Mouse (Mus musculus): Measurements from ENCODE around the gene Ttll5.

The Ttll5 gene

DNA sequence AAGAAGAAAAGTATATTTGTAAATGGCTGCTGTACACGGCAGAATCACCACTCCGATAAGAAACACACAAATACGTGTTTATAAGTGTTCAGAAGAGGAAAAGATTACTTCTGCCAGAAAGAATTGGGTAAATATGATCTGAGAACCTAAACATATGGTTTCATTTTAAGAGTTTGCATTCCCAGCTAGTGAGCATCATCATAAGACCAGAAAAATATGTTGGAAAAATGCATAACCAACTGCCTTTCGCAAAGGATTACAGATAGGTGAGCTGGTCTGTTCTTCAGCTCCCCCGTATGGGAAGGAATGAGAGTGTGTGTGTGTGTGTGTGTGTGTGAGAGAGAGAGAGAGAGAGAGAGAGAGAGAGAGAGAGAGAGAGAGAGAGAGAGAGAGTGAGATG is 186.2 kb downstream of the Ttll5 start:
- no peak for DNase-seq (ENCODE audit: low read depth, low spot score)

DNA sequence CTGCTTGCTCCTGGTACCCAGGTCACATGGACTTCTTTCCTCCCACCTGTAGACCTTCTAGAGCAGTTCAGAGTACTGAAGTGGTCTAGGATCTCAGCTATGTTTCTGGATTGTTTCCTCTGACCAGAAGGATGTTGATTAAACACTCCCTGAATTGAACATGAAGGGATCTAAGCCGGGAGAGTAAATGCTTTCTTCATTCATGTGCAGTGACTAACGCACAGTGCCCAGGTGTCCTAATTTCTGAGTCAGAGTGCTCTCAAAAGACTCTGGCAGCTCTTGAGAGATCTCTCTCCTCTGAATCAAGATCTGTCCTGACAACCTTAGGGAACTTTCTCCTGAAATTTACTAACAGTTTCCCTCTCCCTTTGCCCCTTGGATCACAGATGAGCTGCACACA is 187.7 kb downstream of the Ttll5 start:
- DNase-seq (ENCODE audit: low read depth, low spot score), result no peak

DNA sequence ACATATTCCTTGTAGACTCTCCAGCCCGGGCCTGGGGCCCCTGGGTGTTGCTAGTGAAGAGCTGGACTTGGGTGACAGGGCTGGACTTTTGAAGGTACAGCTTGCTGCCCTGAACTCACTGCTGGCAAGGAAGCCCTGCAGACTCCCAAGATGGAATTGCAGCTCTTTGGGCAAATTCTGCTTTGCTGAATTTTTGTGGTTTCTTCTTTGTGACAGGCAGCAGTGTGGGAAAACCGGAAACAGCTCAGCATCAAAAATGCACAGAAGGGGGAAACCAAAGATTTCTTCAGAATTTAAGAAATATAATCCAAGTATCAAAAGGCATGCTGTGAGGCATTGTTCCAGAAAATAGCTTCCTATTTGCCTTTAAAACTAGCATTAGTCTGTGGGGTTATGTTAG is 189.7 kb downstream of the Ttll5 start:
- no peak for DNase-seq (ENCODE audit: low read depth, low spot score)

DNA sequence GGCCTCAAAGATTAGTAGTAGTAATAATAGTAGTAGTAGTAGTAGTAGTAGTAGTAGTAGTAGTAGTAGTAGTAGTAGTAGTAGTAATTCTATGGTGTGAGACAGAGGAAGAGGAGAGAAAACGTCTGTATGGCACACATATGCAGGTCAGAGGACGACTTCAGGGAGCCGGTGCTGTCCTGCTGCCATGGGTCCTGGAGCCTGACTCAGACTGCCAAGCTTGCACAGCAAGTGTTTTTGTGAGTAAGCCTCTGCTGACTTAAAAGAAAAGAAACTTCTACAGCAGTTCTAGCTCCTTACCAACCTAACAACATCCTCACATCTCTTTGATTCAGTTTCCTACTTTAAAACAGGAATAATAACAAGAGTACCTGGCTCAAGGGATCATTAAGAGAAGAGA is 190.2 kb downstream of the Ttll5 start:
- no peak for DNase-seq (ENCODE audit: low read depth, low spot score)

DNA sequence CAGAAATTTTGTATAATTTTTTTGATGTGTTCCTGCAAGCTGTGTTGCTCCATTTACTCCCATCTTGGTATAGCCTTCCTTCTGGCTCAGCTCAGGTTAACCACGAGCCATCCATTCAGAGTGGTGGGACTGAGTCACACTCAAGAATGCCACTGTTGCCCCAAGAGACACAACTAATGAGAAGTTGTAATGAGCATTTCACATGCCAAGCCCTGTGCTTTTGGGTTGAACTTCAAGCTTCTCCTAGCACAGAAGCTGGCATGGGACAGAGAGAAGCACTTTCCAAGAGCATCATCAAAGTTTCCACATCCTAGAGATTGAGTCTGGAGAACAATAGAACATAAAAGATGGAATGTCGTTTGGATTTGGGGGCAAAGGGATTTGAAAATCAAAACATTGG is 190.7 kb downstream of the Ttll5 start:
- no peak for DNase-seq (ENCODE audit: low read depth, low spot score)

DNA sequence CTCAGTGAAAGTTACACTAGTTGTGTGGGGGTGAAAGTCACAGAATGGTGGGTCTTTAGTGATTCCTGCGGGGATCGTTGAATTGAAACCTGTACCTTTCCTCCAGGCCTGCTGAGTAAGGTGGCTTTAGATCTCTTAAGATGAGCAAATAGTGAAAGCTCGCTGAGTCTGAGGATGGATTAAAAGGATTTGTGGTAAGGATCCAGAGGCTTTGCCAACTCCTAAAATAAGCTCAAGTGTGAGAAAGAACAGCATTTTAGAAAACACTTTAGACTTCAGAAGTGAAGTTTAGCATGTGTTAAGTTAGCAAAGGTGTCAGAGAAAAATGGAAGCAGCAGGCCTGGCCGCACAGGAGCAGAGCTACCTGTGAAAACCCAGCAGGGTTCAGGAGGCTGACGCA is 192.9 kb downstream of the Ttll5 start:
- DNase-seq (ENCODE audit: low read depth, low spot score), result no peak

DNA sequence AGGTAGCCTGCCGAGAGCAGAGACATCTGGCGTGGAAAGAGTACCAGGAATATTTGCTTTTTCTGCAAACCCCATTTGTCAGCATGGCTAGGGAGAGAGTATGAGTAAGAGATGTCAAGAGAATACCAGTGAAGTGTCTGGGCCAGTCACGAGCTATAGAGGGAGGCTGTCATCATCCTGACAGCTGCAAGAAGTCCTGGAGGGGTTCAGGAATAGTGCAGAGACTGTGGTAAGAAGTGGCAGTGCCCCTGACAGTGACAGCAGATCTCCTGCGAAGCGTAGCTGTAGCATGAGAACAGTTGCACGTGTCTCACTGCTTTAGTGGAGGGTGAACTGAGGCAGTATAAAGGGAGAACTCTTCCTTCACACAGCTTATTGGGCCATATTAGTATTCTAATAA is 197.1 kb downstream of the Ttll5 start:
- DNase-seq (ENCODE audit: low read depth, low spot score), result no peak

DNA sequence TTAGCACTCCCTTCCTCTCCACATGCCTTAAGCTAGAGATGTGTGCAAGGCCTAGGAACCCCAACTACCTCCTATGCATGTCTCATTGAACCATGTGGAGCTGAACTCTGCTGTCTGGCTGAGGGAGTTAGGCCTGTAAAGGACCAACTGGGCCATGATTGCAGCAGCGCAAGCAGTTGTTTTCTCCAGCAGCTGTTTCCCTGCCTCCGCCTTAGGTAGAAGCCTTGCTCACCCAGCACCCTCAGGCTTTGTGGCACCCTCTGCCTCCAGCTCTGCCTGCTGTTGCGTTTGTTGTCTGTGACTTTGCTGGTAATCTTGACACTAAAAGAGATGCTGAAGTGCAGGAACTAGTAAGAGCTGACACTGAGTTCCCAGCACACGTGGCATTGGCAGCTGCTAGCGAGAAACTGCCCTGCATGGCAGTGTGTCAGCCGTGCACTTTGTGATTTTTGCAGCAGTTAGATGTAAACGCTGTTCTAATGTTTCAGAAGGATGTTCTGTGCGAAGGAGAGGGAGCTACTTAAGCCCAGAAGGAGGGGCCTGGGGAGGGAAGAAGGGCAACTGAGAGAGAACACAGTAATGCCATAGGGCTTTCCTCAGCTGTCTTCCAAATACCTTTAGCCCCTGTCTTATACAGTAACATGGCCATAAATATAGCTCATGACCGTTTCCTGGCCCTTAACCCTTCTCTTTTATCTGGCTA is 198.0 kb downstream of the Ttll5 start:
- DNase-seq (ENCODE audit: low read depth, low spot score), result no peak

DNA sequence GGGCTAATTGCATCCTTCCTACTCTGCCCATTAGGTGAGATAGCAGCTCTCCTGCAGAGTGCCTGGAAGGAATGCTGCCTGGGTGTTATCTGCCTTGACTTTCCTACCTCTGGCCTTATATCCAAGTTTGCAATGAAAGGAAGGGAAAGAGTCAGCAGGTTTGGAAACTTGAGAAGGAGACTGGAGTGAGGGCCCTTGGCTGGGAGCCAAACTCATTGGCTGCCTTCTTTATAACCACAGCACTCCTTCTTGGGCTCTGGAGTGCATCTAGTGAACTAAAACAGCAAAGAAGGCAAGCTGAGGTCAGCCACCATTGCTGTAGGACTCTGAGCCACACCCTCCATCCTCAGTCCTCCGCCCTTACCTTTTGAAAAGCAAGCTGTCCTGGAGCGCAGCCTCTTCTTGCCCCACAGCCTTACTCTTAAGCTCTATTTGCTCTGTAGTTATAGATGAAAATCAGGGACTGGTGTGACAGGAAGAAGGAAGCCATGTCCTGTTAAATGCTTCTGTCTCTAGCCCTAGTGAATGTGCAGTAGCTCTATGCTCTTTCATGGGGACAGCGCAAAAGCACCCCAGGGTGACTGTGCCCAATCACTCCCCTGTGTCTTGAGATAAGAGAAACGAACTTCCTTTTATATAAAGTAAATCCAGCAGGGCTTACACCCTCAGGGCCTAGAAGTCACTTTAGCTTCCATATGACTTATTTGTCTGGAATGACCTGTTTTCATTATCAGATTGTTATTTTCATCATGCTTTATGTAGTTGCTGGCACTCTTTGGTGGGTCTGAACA is 198.8 kb downstream of the Ttll5 start:
- no peak for DNase-seq (ENCODE audit: low read depth, low spot score)

DNA sequence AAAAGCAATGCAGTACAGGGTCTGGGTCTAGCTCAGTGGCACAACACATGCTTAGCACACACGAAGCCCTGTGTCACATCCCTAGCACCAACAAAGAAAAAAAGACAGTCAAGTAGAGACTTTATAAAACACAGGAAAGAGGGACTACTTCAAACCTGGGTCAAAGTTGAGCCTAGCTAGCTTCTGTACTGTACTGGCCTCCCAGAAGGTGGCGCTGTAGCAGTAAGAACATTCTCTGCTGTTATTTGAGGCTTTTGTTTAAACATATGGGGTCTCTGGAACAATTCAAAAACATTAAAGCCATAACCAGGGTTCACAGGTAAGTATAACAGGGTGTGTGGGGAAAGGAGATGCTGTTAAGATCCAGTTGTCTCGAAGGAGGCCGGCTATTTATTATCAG is 200.0 kb downstream of the Ttll5 start:
- no peak for DNase-seq (ENCODE audit: low read depth, low spot score)

DNA sequence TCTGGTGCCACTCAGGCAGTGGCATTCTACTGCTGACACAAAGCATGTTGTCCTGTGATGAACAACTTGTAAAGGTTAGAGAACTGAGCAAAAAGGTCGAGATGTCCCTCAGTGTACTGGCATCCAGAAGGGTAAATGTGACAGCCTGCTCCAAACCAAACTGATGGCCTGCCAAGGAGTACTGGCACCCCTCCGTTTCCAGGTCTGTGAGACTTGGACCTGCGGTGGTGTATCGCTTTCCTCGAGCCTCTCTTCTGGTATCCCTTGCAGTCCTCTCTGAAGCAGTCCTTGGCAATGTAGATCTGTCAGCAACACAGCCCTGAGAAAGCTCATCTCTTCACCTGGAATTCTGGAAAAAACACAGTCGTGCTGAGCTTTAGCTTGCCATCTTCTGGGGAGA is 201.0 kb downstream of the Ttll5 start:
- DNase-seq (ENCODE audit: low read depth, low spot score), result no peak

DNA sequence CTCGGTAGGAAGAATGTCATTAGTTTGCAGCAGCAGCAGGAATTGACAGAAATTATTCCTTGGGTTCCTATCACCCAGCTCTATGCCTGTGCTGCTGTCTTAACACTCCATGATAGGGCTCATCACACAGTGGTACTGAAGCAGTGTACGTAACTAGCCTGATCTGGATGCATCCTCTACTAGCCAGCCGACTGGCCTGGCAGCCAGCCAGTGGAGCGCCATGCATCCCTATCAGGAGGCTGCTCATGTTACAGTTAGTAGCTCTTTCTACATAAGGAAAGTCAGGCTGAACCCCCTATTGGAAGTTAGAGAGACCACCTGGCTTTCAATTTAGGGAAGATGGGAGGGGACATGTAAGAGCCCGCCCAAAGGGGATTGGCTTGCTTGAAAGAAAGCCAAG is 202.5 kb downstream of the Ttll5 start:
- DNase-seq (ENCODE audit: low read depth, low spot score), result no peak

DNA sequence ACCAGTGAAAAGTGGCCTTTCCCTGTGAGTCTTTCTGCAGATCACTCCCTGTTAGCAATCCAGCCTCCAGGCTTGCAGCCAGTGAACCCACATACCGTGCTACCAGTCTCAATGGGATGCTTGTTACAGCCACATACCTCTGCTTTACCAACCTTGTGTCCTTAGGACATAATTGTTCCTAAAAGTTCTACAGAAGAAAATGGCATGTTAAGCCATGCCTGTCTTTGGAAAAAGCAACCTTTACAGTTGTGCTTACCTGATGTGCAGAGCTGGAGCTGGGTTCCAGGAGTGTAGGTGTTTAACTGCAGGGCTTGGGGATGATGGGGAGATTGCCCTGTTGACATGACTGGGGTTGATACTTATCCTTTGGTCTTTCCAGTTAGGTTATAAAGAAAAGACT is 203.3 kb downstream of the Ttll5 start:
- DNase-seq (ENCODE audit: low read depth, low spot score), result no peak

DNA sequence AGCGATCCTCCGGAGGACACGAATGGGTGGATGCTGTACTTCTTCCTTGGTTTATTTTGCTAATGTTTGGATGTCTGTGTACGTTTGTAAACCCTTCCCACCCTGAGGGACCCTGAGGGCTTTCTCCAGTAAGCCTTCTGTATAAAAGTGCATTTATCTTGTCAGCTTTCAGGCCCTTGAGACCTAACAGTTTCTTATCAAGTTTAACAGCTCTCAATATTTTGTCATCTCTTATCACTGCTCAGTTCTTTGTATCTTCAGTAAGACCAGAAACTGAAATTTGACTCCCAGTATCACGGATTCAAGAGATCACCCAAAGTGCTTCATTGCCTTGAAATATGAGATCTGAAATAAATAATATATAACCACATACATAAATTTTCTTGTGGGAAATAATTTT is 206.5 kb downstream of the Ttll5 start:
- DNase-seq (ENCODE audit: low read depth, low spot score), result no peak

DNA sequence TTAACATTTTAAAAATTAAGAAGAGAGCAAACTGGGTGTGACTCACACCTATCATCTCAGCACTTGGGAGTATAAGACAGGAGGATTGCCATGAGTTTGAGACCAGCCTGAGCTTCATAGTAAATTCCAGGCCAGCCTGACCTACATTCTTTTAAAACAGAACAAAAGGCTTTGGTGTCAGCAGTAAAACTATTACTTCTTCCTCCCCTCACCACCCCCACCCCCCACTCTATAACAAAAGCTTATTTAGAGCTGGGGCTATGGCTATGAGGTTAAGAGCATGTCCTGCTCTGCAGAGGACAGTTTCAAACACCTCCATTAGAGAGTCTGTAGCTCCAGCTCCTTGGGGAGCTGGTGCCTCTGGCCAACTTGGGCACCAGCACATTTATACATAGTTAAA is 211.1 kb downstream of the Ttll5 start:
- DNase-seq (ENCODE audit: low read depth, low spot score), result no peak

DNA sequence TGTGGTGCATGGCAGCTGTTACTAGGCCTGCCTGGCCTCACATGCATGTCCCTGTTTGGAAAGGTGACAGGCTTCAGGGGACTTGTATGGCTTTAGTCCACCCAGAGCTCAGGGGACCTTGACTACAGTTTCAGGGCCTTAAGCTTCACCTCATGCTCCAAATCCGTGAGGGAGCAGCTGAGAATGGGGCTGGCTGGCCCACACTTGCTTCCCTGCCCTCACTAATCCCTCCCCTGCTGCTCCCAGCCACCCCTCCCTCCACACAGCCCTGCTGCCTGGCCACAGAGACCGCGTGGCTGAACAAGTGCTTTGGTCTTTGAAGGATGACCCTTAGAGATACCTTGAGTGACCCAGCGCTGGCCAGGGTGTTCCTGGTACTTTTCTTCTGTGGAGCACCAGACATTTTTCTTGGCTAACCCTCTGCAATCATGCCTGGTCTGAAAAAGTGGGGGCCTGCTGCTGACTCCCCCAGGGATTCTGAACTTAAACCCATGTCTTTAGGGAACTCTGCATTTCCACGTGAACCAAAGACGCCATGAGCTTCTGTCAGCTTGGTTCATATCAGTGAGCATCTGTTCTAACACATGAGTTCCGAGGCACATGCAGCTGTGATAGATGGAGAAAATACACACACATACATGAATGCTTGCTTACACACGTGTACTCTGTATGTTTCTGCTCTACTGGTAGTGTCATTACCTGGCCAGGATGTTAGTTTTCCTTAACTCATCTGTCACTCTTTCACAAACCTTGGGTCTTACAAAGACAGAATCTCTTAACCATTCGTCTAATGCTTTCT is 212.1 kb downstream of the Ttll5 start:
- DNase-seq (ENCODE audit: low read depth, low spot score), result no peak

DNA sequence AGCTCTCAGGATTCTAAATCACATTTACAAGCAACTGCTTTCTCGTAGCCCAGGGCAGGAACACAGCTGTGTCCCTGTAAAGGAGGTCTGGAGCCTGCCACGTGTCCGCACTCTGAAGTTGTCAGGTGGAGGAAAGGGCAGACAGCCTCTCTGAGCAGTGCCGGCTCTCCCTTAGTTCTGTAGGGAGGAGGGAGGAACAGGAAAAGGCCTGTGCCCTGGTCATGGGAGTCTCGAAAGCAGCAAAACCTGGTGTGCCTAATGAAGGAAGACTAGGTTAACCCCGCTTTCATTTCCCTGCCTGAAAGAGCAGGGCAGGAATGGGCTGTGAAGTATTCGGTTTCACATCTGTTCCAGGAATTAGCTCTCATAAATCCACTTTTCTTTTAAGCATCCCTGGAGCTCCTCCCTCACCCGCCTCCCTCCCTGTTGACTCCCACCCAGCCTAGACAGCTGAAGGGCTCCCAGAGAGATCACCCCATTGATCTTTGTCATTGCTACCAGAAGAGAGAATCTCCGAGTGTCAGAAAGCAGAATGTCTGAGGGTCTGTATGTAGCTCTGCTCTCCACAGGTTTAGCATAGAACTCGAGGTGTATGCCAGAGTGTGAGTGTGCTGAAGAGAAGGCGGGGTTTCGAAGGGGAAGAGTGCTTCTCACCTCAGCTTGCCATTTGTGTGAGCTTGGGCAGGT is 212.9 kb downstream of the Ttll5 start:
- DNase-seq (ENCODE audit: low read depth, low spot score), result no peak

DNA sequence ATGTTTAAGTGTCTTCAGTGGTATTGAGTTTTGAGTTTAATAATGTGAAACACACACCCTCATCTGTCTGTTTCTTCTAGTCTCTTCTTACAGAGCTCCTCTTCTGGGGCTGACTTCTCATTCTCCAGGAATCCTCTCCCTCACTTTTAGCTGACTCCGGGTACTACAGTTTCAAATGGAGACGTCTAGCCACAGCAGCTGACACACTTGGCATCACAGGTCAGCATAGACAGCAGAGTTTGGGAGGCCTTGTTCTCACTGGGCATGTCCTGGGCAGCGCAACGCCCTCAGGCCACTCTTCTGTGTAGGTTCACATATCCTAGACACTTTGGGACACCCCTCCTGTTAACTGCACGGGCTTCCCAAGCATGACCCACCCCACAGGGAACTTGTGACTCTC is 214.6 kb downstream of the Ttll5 start:
- DNase-seq (ENCODE audit: low read depth, low spot score), result no peak

DNA sequence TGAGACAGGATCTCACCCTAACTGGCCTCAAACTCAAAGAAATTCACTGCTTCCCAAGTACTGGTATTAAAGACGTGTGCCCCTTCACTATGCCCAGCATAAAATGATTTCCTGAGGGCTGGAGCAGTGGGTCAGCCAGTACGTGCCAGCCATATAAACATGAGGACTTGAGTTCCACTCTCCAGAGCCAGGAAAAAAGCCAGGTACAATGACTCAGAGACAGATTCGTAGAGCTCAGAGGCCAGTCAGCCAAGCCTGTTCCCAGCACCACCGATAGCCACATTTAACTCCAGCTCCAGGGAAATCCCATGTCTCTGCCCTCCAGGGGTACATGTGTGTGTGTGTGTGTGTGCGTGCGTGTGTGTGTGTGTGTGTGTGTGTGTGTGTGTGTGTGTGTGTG is 215.3 kb downstream of the Ttll5 start:
- DNase-seq (ENCODE audit: low read depth, low spot score), result no peak

DNA sequence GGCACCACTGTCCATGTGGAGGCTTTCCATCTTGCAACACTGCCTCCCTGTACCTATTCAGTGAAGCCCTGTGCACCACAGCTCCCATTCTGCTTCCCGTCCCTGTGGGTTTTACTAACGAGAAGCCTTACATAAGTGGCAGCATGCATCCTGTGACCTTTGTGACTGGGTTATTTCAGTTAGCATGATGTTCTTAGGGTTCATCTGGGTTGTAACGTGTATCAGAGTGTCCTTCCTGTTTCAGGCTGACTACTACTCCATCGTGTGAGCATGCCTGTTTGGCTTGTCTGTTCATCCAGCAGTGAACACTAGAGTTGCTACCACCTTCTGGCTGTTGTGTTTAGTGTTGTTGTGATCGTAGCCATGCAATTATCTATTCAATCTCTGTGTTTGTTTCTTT is 221.7 kb downstream of the Ttll5 start:
- no peak for DNase-seq (ENCODE audit: low read depth, low spot score)

DNA sequence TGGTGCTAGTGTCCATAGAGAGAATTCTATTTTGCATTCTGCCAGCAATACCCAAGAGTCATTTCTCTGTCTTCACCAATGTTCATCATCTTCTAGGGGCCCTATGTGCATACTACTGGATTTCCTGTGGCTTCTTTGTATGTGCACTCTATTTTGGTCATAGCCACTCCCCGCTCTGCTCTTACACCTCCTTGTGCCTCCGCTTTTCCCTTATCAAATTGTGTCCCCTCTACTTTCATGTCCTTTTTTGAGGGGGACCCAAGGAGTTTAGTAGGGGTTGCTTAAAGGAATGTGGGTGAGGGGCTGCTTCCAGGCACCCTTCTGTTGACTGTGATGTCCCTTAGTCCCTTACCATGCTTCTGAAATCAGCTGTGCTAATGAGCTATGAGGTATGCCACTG is 222.3 kb downstream of the Ttll5 start:
- DNase-seq (ENCODE audit: low read depth, low spot score), result no peak

DNA sequence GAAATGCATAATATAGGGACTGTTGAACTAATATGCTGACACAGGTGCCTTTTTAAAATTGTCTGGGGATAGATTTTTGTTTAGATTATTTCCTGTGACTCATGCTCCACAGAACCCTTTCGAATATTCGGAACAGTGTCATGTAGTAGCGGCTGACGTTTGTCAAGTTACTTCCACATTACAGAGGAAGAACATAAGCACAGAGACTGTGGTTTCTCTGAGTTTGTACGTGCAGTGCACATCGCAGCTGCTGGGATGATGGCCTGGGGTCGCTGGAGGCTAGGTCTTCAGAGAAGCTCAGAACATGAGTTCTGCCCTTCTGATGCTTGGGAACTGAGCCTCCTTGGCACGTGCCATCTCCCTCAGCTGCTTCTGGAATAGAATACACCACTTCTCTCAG is 222.9 kb downstream of the Ttll5 start:
- DNase-seq (ENCODE audit: low read depth, low spot score), result no peak

All from WW6 (cell line).